Comparison of ENCODE assay signal across 9 mouse cellular contexts in genomic region chr3:41407988-41408387, GRCm38 (mm10).
DNase-seq lines count a peak whose midpoint lies in the region; ATAC-seq and TF ChIP-seq lines count a peak whose summit lies in the region.
"Had no signal": no experiment of that assay in that cellular context is flagged by ENCODE, and none has a peak within 500 bp of the region (broad histone marks: within the 10 kb centered on the region; RNA-seq: fewer than 3 reads in every experiment).

No protein-coding gene starts in this region.

- H3K9ac ChIP-seq in kidney, postnatal 0 days (ENCODE audit: low read depth, low read length) = no peak overlapping the region
- peak overlapping the region; percentile 54 for H3K9ac ChIP-seq in forebrain, embryonic 15.5 days (replicated peaks)
- H3K9ac ChIP-seq in limb, embryonic 12.5 days (replicated peaks) = no peak overlapping the region
- peak overlapping the region; percentile 47 for H3K9ac ChIP-seq in neural tube, embryonic 15.5 days (replicated peaks)

- H3K36me3 ChIP-seq in kidney, postnatal 0 days (ENCODE audit: insufficient read depth, low read length) = no peaks in the 10 kb centered on the region
- no peaks in the 10 kb centered on the region for H3K36me3 ChIP-seq in forebrain, embryonic 15.5 days
- no peaks in the 10 kb centered on the region for H3K36me3 ChIP-seq in limb, embryonic 12.5 days
- H3K36me3 ChIP-seq in neural tube, embryonic 15.5 days = no peaks in the 10 kb centered on the region

- no peaks in the 10 kb centered on the region for H3K4me1 ChIP-seq in kidney, postnatal 0 days (replicated peaks; ENCODE audit: insufficient read depth, low read length)
- peaks cover 20% of the 10 kb centered on the region for H3K4me1 ChIP-seq in forebrain, embryonic 15.5 days
- 0 out of 2 replicates have a peak, but pooled peaks cover 4% of the 10 kb centered on the region for H3K4me1 ChIP-seq in limb, embryonic 12.5 days (replicated peaks)
- peaks cover 9% of the 10 kb centered on the region for H3K4me1 ChIP-seq in neural tube, embryonic 15.5 days
- H3K4me1 ChIP-seq: megakaryocyte, embryonic 14.5 days had no signal

- no peaks in the 10 kb centered on the region for H3K9me3 ChIP-seq in kidney, postnatal 0 days (replicated peaks; ENCODE audit: low read length)
- no peaks in the 10 kb centered on the region for H3K9me3 ChIP-seq in forebrain, embryonic 15.5 days
- H3K9me3 ChIP-seq in limb, embryonic 12.5 days = no peaks in the 10 kb centered on the region
- H3K9me3 ChIP-seq in neural tube, embryonic 15.5 days (replicated peaks) = no peaks in the 10 kb centered on the region

- no peaks in the 10 kb centered on the region for H3K27me3 ChIP-seq in kidney, postnatal 0 days (ENCODE audit: insufficient read depth, low read length)
- H3K27me3 ChIP-seq in forebrain, embryonic 15.5 days = no peaks in the 10 kb centered on the region
- 0 out of 2 replicates have a peak, but pooled peaks cover 3% of the 10 kb centered on the region for H3K27me3 ChIP-seq in limb, embryonic 12.5 days
- H3K27me3 ChIP-seq in neural tube, embryonic 15.5 days (replicated peaks) = no peaks in the 10 kb centered on the region
- H3K27me3 ChIP-seq: megakaryocyte, embryonic 14.5 days had no signal

- DNase-seq in kidney, postnatal 0 days (ENCODE audit: low spot score) = no peak
- no peak for DNase-seq in kidney, postnatal 10 days
- DNase-seq in frontal cortex, postnatal 14 days (ENCODE audit: low spot score in 2 of 2) = no peak
- no peak for DNase-seq in layer of hippocampus, adult 18-20 months (ENCODE audit: low spot score in 2 of 2)
- DNase-seq in cerebellum, adult 8-10 months = no peak

- peak overlapping the region; percentile 65 for H3K4me2 ChIP-seq in kidney, postnatal 0 days (ENCODE audit: low read length)
- peak overlapping the region; percentile 66 for H3K4me2 ChIP-seq in forebrain, embryonic 15.5 days (replicated peaks)
- H3K4me2 ChIP-seq in limb, embryonic 12.5 days = peak overlapping the region; percentile 63
- peak overlapping the region; percentile 64 for H3K4me2 ChIP-seq in neural tube, embryonic 15.5 days

- ATAC-seq in kidney, postnatal 0 days (replicated peaks; ENCODE audit: low FRiP score, low read depth) = no peak
- no peak for ATAC-seq in forebrain, embryonic 15.5 days (replicated peaks)
- no peak for ATAC-seq in limb, embryonic 12.5 days (ENCODE audit: insufficient number of reproducible peaks, insufficient read depth, low FRiP score, low TSS enrichment, low read depth)
- no peak for ATAC-seq in neural tube, embryonic 15.5 days (ENCODE audit: low FRiP score)

- no peak overlapping the region for H3K27ac ChIP-seq in kidney, postnatal 0 days
- H3K27ac ChIP-seq in forebrain, embryonic 15.5 days (replicated peaks) = peak overlapping the region; percentile 74
- no peak overlapping the region for H3K27ac ChIP-seq in limb, embryonic 12.5 days
- H3K27ac ChIP-seq in neural tube, embryonic 15.5 days (replicated peaks) = peak overlapping the region; percentile 69; the same call in 1 of the 2 replicates

- WGBS in kidney, postnatal 0 days = 83% methylated on average over 9 of the region's 9 CpGs
- WGBS in forebrain, embryonic 15.5 days = 82% methylated on average over 9 of the region's 9 CpGs
- WGBS in limb, embryonic 12.5 days = 75% methylated on average over 9 of the region's 9 CpGs
- WGBS in neural tube, embryonic 15.5 days = 84% methylated on average over 9 of the region's 9 CpGs

- no peak for TF ChIP-seq CTCF in kidney, postnatal 0 days (IDR thresholded peaks at IDR 0.05; ENCODE audit: low read depth)

- no peak overlapping the region for H3K4me3 ChIP-seq in kidney, postnatal 0 days (replicated peaks; ENCODE audit: low read depth, low read length)
- H3K4me3 ChIP-seq in forebrain, embryonic 15.5 days = peak overlapping the region; percentile 48
- peak overlapping the region; percentile 36 for H3K4me3 ChIP-seq in limb, embryonic 12.5 days (replicated peaks)
- H3K4me3 ChIP-seq in neural tube, embryonic 15.5 days (replicated peaks) = peak overlapping the region; percentile 41
- H3K4me3 ChIP-seq: megakaryocyte, embryonic 14.5 days had no signal

Comparison
In these comparisons a context has a peak if more than half of its experiments do, and no peak if none do; other contexts are left out.
1. H3K27ac ChIP-seq: peak in forebrain, embryonic 15.5 days (single experiment) and neural tube, embryonic 15.5 days (single experiment); none in kidney, postnatal 0 days (single experiment) and limb, embryonic 12.5 days (single experiment).
2. H3K9ac ChIP-seq: peak in forebrain, embryonic 15.5 days (single experiment) and neural tube, embryonic 15.5 days (single experiment); none in kidney, postnatal 0 days (single experiment) and limb, embryonic 12.5 days (single experiment).
3. Peak in every context shown above with its lines, with median percentiles within 50 percentile points of each other: H3K4me2 ChIP-seq.